Mouse (Mus musculus) WW6 (cell line): Measurements from ENCODE around the gene Rarres2.

Experiments used
- DNase-seq: peaks from one replicate; pipeline ENCODE4 v3.0.0-alpha.2; 2013; ENCODE audit warnings: low read depth, low spot score

Gene Rarres2

GRCm38 (mm10) chr6:48581257-48581656, 8.7 kb upstream of the Rarres2 start:
- no peak for DNase-seq

GRCm38 (mm10) chr6:48579215-48579648, 6.6 kb upstream of the Rarres2 start:
- DNase-seq: no peak

- no peak for DNase-seq
Observed at GRCm38 (mm10) chr6:48578736-48579135, 6.1 kb upstream of the Rarres2 start.

- no peak for DNase-seq
Observed at GRCm38 (mm10) chr6:48573981-48574380, 1.4 kb upstream of the Rarres2 start.

DNA sequence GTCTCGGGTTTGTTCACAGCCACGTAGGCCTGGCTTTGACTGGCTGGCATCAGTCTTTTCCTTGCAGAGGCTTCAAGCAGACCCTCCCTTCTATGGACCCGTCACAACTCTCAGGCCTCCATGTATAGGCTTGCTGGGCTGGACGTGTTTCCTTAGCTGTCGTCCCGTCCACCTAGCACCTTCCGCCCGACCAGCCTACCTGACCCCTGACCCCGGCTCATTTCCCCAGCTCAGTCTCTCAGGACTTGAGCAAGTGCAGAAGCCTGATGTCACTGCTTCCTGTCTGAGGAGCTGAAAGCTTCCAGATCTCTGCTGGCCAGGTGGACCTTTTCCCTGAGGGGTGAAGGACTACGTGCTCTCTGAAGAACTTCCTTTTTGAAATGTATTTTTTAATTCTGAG, 691 bp upstream of the Rarres2 start:
- DNase-seq: no peak

DNA sequence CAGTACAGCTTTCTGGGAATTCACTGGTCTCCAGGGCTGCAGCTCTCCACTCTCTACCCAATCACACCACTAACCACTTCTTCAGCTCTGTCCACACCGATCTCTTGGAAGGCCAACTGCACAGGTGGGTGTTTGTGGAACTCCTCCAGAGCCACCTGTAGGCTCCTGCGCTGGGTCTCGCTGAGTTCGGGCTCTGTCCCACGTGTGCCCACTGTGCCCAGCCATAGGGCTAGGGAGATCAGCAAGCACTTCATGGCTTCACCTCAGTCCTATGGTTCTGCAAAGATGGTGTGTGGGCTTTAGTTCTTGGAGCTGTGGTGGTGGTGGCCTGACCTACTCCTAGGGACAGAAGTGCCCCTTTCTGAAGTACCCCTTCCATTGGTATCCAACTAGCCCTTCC, 575 bp downstream of the Rarres2 start:
- no peak for DNase-seq

DNA sequence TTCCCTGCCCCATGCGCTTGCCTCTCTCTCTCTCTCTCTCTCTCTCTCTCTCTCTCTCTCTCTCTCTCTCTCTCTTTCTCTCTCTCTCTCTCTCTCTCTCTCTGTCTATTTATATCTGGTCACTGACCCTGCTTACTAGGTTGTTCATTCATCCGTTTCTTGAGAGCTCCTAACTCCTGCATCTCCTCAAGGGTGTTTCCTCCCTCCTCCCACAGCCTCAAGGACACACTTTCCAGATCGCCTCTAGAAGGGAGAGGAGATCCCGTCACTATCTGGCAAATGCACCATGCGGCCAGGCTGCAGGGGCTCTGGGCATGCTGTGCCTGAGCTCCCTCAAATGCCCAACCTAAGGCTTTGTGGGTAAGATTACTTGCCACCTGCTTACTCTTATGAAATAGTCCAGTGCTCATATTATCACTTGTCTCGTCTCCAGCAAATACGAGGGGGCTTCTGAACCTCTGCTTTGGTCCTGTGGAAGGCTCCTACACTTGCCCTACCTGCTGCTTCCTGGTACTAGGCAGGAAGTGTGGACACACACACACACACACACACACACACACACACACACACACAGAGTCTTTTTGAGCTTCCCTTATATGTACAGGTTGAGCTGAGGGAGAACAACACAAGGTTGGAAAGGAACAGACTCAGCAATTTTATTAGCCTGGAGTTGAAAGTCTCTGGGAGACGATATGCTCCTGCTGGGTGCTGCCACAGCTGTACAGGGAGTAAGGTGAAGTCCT, 3.4 kb downstream of the Rarres2 start:
- DNase-seq: no peak

DNA sequence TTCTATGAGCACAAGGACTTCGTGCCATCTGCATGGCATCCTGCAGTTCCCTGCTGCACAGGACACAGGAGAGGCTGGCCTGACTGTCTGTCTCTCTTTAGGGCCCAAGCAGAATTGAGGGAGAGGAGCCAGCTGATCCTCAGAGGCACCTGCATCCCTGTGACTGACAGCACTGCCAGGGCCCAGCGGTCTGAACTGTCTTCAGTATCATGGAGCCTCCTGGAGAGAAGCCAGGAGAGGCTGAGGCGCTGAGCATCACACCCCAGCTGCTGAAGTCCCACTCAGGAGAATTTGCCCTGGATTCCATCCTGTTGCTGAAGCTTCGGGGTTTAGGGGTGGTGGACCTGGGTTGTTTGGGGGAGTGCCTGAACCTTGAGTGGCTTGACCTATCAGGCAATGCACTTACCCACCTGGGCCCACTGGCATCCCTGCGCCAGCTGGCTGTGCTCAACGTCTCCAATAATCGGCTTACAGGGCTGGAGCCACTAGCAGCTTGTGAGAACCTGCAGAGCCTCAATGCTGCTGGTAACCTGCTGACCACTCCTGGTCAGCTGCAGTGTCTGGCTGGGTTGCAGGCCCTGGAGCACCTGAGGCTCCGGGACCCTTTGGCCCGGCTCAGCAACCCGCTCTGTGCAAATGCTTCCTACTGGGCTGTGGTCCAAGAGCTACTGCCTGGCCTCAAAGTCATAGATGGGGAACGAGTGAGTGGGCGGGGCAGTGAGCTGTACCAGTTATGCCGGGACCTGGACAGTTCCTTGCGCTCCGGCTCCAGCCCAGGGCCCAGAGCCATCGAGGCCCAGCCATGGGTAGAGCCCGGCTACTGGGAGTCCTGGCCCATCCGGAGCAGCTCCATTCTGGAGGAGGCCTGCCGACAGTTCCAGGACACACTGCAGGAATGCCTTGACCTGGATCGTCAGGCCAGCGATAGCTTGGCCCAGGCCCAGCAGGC, 4.3 kb downstream of the Rarres2 start:
- DNase-seq: no peak

DNA sequence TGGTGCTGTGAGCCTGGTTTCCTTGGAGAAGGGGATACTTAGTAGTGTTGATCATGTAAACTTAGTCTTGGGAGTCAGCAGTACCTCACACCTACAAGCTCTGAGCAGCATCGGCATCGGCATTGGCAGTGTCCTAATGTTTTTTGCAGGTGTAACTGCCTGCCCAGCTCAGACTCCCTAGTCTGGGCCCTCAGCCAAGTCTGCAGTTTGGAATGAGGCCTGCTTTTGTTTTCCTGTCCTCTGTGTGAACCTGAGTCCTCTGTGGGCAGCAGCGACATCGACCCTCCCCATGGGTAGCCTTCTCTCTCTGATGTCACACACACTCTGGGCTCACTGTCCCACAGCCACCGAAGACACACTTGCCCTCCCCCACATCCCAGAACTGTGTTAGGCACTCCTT, 6.3 kb downstream of the Rarres2 start:
- no peak for DNase-seq

DNA sequence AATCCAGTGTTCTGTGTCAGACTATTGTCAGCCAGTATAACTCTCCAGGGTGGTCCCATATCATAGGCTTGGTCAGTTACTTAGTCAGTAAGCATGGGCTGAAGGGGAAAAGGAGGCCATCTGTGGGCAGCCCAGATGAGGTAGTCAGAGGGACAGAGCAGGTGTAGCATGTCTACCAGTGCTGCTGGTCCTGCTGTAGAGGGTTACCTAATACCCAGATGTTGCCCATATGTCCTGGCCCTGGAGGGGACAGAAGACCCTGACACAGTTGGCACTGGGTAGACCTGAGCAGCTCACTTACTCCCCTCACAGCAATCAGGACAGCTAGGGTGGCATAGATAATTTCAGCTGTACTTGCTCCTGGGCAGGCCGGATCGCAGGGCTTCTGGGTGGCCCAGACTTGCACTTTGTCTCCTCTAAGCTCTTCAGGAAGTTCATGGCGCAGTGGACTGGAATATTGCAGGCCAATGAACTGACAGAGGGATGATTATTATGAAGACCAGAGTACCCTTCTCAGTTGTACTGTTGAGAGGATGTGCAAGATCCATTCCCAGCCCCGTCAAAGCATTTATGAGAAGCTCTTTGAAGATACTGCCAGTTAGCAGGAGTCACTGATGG, 6.8 kb downstream of the Rarres2 start:
- DNase-seq: no peak

- no peak for DNase-seq
Observed at GRCm38 (mm10) chr6:48555956-48556355, 16.6 kb downstream of the Rarres2 start.

DNA sequence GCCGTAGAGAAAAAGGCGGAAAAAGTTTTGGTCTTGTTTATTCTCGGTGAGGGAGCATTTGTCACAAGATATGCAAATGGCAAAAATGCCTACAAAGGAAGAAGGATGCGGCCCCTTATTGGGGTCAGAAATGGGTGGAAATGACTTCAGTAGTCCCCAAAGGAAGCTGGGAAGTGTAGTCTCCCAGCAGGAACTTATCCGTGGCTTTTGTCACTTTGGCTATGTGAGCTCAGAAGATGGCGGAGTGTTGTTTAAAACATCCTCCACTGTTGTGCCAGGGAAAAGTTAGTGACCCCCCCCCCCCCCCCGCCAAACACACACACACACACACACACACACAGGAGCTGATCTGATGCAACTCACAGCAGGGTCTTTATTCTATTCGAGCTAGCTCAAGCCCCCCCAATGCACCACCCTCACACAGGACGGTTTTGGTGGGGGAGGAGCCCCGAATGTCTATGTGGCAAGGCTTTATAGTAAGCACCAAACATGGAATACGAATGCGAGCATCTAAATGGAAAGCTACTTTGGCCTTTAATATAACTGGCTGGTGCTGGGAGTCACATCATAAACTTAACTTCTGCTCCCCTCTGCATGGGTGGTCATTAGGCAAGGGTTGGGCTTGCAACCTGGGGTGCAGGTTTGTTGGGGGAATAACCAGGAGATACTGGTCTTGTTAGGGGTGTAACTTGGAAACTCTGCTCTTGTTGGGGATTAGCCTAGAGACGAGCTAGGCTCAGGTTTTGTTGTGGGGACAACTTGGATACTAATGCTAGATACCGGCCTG, 17.3 kb downstream of the Rarres2 start:
- no peak for DNase-seq

DNA sequence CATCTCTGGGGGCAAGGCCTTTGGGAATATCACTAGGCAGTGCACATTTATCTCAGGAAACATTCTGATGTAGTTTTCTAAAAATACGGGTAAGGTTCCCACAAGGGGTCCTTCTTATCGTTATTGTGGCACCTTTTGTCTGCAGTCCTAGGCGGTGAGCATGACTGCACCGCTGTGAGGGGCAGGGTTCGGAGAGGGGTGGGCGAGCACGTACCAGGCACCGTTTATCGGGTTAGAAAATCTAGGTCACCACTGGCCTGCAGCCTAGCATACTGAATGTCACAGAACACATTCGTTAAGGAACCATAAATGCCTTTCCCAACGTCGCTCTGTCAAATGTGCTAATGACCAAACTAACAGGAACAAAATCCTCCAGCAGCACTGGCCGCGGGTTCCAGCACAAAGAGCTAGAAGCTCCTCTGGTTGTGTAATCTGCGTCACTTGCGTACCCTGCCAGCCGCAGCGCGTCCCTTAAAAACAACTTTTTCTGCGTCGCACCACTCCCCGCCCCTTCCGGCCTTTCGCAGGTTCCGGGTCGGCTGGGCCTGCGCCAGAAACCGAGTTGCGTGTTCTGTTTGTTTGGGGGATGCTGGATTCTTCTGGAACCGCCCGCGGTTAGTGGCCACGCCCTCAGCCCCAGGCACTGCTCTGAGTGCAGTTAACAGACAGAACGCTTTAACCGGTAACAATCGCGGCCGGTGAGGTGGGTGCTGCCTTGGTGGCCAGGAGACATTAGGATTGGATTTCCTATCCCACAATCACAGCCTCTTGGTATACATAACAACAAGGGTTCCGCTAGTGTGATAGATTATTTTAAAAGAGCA, 18.1 kb downstream of the Rarres2 start, which contains the start of gene Lrrc61:
TSS of gene Lrrc61 (plus strand) at position 517 of the 824 bp plus-strand sequence.
- DNase-seq: peak; percentile 80

- no peak for DNase-seq
Observed at GRCm38 (mm10) chr6:48553819-48554218, 18.8 kb downstream of the Rarres2 start.

GRCm38 (mm10) chr6:48552918-48553317, 19.7 kb downstream of the Rarres2 start:
- peak; percentile 81 for DNase-seq

- DNase-seq: no peak
Observed at GRCm38 (mm10) chr6:48548314-48548713, 24.3 kb downstream of the Rarres2 start.

DNA sequence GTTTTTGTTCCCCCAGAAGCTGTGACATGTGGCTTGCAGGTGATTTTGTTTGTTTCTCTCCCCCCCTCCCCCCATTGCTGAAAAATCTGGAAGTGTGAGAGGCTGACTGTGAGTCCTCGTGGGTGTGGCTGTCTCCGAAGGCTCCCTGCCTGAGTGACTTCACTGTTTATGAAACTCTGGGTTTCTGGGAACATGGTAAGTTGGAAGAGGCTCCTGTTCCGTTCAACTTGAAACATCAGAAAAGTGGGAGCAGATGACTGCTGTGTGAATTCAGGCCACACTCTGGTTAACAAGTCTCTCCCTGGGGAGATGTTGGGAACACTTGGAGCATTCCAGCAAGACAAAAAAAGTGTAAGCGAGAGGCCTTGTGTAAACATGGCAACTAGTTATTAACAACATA, 25.7 kb downstream of the Rarres2 start:
- no peak for DNase-seq

DNA sequence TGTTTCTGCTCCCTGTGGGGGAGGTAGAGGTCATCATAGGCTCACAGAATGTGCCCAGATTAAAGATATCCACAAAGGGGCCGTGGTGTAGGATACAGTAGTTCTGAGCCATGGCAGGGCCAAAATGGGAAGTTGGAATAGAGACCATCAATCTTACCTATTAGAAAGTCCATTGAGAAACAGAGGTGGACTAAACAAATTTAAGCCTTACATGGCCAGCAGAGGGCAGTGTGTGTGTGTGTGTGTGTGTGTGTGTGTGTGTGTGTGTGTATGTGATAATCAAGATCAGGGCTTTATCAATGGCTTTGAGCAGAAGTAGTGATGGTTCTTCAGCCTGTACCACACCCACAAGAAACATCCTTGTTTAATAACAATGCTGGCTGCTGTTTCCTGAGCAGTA, 26.3 kb downstream of the Rarres2 start:
- no peak for DNase-seq

DNA sequence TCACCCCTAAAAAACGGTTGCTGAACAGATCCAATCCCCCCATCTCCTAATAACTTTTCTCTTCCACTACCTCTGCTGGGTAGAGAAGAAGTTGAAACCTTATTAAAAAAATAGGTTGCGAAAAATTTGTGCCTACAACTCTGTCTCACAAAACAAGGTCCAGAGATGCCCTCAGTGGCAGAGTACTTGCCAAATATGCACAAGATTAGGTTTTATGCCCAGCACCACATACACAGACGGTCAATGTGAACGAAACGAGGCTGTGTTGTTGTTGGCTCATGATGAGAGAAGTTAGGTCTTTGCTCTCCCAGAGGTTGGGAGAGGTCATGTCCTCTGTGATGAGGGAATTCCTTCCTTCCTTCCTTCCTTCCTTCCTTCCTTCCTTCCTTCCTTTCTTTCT, 27.3 kb downstream of the Rarres2 start:
- DNase-seq: no peak

DNA sequence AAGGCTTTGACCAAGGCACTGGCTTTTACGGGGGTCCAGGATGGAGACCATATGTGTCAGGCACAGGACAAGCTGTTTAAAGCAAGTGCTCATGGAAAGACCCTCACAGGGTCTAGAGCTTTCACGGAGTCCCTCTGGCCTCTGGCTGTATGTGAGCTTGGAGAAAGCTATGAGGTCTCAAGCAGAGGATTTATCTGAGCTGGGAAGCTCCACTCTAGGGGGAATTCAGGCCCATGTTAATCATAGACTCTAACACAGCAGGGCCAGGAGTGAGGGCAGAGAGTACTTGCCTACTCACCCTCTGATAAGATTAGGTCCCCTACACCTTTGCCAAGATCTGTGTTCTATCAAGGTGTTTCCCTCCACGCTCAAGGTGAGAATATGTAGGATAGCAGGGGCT, 30.0 kb downstream of the Rarres2 start:
- DNase-seq: no peak
